Mouse (Mus musculus): ENCODE measurements around the gene Fads2.

The Fads2 gene

GRCm38 (mm10) chr19:10041388-10042148 is 60.0 kb downstream of the Fads2 start, which contains the start of gene Fads3:
Fads3 (plus strand) TSS chr19:10041569.
- peak; percentile 87 for DNase-seq (ENCODE audit: low spot score)

- DNase-seq (ENCODE audit: low spot score) = no peak
Measured at GRCm38 (mm10) chr19:10040866-10041387, 60.6 kb downstream of the Fads2 start.

GRCm38 (mm10) chr19:10039615-10040014 is 61.9 kb downstream of the Fads2 start:
- no peak for DNase-seq (ENCODE audit: low spot score)

- DNase-seq (ENCODE audit: low spot score) = peak; percentile 56
Measured at GRCm38 (mm10) chr19:10038910-10039309, 62.6 kb downstream of the Fads2 start.

- no peak for DNase-seq (ENCODE audit: low spot score)
Measured at GRCm38 (mm10) chr19:10038364-10038763, 63.2 kb downstream of the Fads2 start.

- no peak for DNase-seq (ENCODE audit: low spot score)
Measured at GRCm38 (mm10) chr19:10037534-10037933, 64.0 kb downstream of the Fads2 start.

GRCm38 (mm10) chr19:10034785-10035447 is 66.6 kb downstream of the Fads2 start:
- peak; percentile 80 for DNase-seq (ENCODE audit: low spot score)

- no peak for DNase-seq (ENCODE audit: low spot score)
Measured at GRCm38 (mm10) chr19:10034356-10034755, 67.2 kb downstream of the Fads2 start.

- peak; percentile 49 for DNase-seq (ENCODE audit: low spot score)
Measured at GRCm38 (mm10) chr19:10033211-10033973, 68.2 kb downstream of the Fads2 start.

- DNase-seq (ENCODE audit: low spot score) = no peak
Measured at GRCm38 (mm10) chr19:10029746-10030145, 71.8 kb downstream of the Fads2 start.

- peak; percentile 87 for DNase-seq (ENCODE audit: low spot score)
Measured at GRCm38 (mm10) chr19:10025169-10025875, 76.2 kb downstream of the Fads2 start.

GRCm38 (mm10) chr19:10023304-10023758 is 78.2 kb downstream of the Fads2 start:
- no peak for DNase-seq (ENCODE audit: low spot score)

GRCm38 (mm10) chr19:10022414-10023303 is 78.9 kb downstream of the Fads2 start:
- DNase-seq (ENCODE audit: low spot score) = peak; percentile 57

- DNase-seq (ENCODE audit: low spot score) = no peak
Measured at GRCm38 (mm10) chr19:10021981-10022380, 79.6 kb downstream of the Fads2 start.

- no peak for DNase-seq (ENCODE audit: low spot score)
Measured at GRCm38 (mm10) chr19:10019214-10019760, 82.3 kb downstream of the Fads2 start.

GRCm38 (mm10) chr19:10018527-10018818 is 83.1 kb downstream of the Fads2 start:
- no peak for DNase-seq (ENCODE audit: low spot score)

- peak; percentile 92 for DNase-seq (ENCODE audit: low spot score)
Measured at GRCm38 (mm10) chr19:10017637-10018526, 83.7 kb downstream of the Fads2 start.

GRCm38 (mm10) chr19:10016151-10016550 is 85.4 kb downstream of the Fads2 start:
- DNase-seq (ENCODE audit: low spot score) = no peak

GRCm38 (mm10) chr19:10015442-10015841 is 86.1 kb downstream of the Fads2 start:
- DNase-seq (ENCODE audit: low spot score) = no peak
